Mouse (Mus musculus): Measurements from ENCODE around the gene Crybb3. TPM values are rescaled to one million over a fixed set of nuclear protein-coding genes. Genes with fewer than 3 reads are reported as not detected.

Crybb3 gene
- polyA plus RNA-seq, 1 experiment from 2014 or later: 1.0 TPM

GRCm38 (mm10) chr5:113035094-113036047 is 46.0 kb downstream of the Crybb3 start:
- no peaks in the 10 kb centered on the region for H3K9me3 ChIP-seq
- no peak overlapping the region for H3K4me3 ChIP-seq
- H3K4me1 ChIP-seq: peaks cover 20% of the 10 kb centered on the region
- 68% methylated on average over 10 of the region's 10 CpGs for WGBS
- no peak overlapping the region; the same call in 1 of the 2 replicates for H3K27ac ChIP-seq (replicated peaks)
- no peaks in the 10 kb centered on the region for H3K36me3 ChIP-seq (replicated peaks)
- no peaks in the 10 kb centered on the region for H3K27me3 ChIP-seq (replicated peaks; ENCODE audit: low read depth, poor library complexity, severe bottlenecking)
- no peak for DNase-seq (ENCODE audit: low spot score)

GRCm38 (mm10) chr5:113031201-113031754 is 50.1 kb downstream of the Crybb3 start:
- no peak overlapping the region for H3K4me3 ChIP-seq
- no peak overlapping the region for H3K27ac ChIP-seq (replicated peaks)
- H3K4me1 ChIP-seq: peaks cover 15% of the 10 kb centered on the region
- no peaks in the 10 kb centered on the region for H3K36me3 ChIP-seq (replicated peaks)
- WGBS: 77% methylated on average over 15 of the region's 15 CpGs
- no peaks in the 10 kb centered on the region for H3K9me3 ChIP-seq
- no peaks in the 10 kb centered on the region for H3K27me3 ChIP-seq (replicated peaks; ENCODE audit: low read depth, poor library complexity, severe bottlenecking)
- DNase-seq (ENCODE audit: low spot score): no peak

- DNase-seq (ENCODE audit: low spot score): no peak
- Histone ChIP-seq H3K9me3 (no peaks in the 10 kb centered on the region), H3K4me1 (peaks cover 12% of the 10 kb centered on the region), H3K27ac (replicated peaks) (no peak overlapping the region), H3K27me3 (replicated peaks; ENCODE audit: low read depth, poor library complexity, severe bottlenecking) (no peaks in the 10 kb centered on the region), H3K36me3 (replicated peaks) (no peaks in the 10 kb centered on the region), H3K4me3 (no peak overlapping the region)
- 81% methylated on average over 3 of the region's 3 CpGs for WGBS
Measured at GRCm38 (mm10) chr5:113030082-113030481, 51.3 kb downstream of the Crybb3 start.

GRCm38 (mm10) chr5:113026706-113027105 is 54.7 kb downstream of the Crybb3 start:
- DNase-seq (ENCODE audit: low spot score): no peak
- 85% methylated on average over 5 of the region's 5 CpGs for WGBS
- Histone ChIP-seq H3K36me3 (replicated peaks) (no peaks in the 10 kb centered on the region), H3K4me3 (no peak overlapping the region), H3K4me1 (peaks cover 28% of the 10 kb centered on the region), H3K27me3 (replicated peaks; ENCODE audit: low read depth, poor library complexity, severe bottlenecking) (no peaks in the 10 kb centered on the region), H3K27ac (replicated peaks) (no peak overlapping the region), H3K9me3 (no peaks in the 10 kb centered on the region)

Other genes starting within 250 kb of the Crybb3 start
- gene Myo18b, start 185.2 kb downstream of the Crybb3 start, polyA plus RNA-seq (2016; fragmentation: Nextera tagmentation; extraction: Ambion mirVana): 0.19 TPM in 2 replicates
- gene Grk3, start 65.8 kb downstream of the Crybb3 start, polyA plus RNA-seq (2016; fragmentation: Nextera tagmentation; extraction: Ambion mirVana): 5.9 and 6.0 TPM in 2 replicates
- gene Crybb2, start 11.5 kb downstream of the Crybb3 start, polyA plus RNA-seq (2016; fragmentation: Nextera tagmentation; extraction: Ambion mirVana): not detected in 2 replicates
- 3.7 and 4.6 TPM in 2 replicates for gene 2900026A02Rik, start 139.7 kb upstream of the Crybb3 start, polyA plus RNA-seq (2016; fragmentation: Nextera tagmentation; extraction: Ambion mirVana)
- gene Tmem211, start 145.3 kb upstream of the Crybb3 start, polyA plus RNA-seq (2016; fragmentation: Nextera tagmentation; extraction: Ambion mirVana): 0.21 and 0.46 TPM in 2 replicates
- gene Sgsm1, start 229.2 kb upstream of the Crybb3 start, polyA plus RNA-seq (2016; fragmentation: Nextera tagmentation; extraction: Ambion mirVana): 15.1 and 18.0 TPM in 2 replicates